Mouse (Mus musculus) leukemia stem cell, adult 10-12 weeks (primary cell): ENCODE results near the gene Cacna1d. TPM values are rescaled to one million over a fixed set of nuclear protein-coding genes. Genes with fewer than 3 reads are reported as not detected.

Experiments
- polyA plus RNA-seq: library from polyadenylated mRNA; stranded (reverse); fragments of >175 nt; gene quantifications from 2 replicates; pipeline ENCODE4 v1.2.3, GENCODE M21; 2012; ENCODE audit warnings: low replicate concordance

The Cacna1d gene
- polyA plus RNA-seq, result 0.21 and 0.51 TPM in 2 replicates

GRCm38 (mm10) chr14:30491342-30491741 is at the start of gene Cacna1d:
Gene Cacna1d (minus strand): TSS chr14:30491455.

GRCm38 (mm10) chr14:30479361-30479948 is 11.8 kb downstream of the Cacna1d start, which contains the start of gene Dcp1a:
Gene Dcp1a (plus strand): TSS chr14:30479535.

DNA sequence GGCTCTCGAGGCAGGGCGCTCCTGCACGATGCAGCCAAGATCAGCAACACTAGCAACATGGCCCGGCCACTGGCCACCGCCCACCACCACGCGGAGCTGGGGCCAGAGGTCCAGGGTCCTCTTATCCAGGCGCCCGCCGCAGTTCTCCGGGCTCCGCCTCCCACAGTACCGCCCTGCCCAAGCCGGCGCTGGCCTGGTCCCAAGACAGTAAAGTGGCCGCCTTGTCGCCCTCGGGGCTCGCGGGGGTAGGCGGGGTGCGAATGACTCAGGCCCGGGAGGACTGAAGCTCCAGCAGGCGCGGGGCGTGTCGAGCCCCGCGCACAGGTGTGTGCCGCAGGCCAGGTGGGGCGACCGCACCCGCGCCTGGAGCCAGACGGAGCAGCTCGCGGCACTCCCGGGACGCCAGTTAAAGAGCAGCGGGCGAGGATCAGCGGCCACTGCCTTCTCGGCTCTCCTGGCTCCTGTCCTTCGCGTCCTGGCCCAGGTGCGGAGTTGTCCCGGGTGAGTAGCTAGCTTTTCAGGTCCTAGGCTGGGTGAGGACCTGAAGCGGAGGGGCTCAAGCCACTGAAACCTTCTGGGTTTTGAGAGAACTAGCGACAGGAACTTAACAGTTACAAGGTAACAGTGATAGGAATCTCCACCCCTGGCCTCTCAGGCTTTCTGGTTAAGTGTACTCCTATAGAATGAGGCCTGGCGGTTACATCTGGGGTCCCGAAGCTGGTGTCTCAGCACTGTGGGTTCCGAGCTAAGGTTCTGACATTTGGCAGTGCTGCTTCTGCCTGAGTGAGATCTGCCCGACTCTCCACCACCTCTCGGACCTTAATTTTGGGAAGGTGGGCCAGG is 482.3 kb downstream of the Cacna1d start, which contains the start of the genes Il17rb and Chdh:
TSS of gene Il17rb (minus strand) at position 164 of the 843 bp plus-strand sequence.
TSS of gene Chdh (plus strand) at position 291 of the 843 bp plus-strand sequence.

Other genes with a start within 250 kb of the Cacna1d start
- gene Dcp1a, start 11.9 kb downstream of the Cacna1d start, polyA plus RNA-seq, result 67.4 and 71.4 TPM in 2 replicates
- 177 and 698 TPM in 2 replicates for gene Tkt, start 56.9 kb upstream of the Cacna1d start, polyA plus RNA-seq
- gene Prkcd, start 134.8 kb upstream of the Cacna1d start, polyA plus RNA-seq, result 32.7 and 48.8 TPM in 2 replicates
- gene Rft1, start 162.9 kb upstream of the Cacna1d start, polyA plus RNA-seq, result 0.72 and 4.9 TPM in 2 replicates
- 1.1 and 2.0 TPM in 2 replicates for gene Sfmbt1, start 223.4 kb upstream of the Cacna1d start, polyA plus RNA-seq